Mouse (Mus musculus): Measurements from ENCODE around the gene Clec14a.

GRCm38 (mm10) chr12:58232489-58232888 lies 36.6 kb downstream of the Clec14a start:
- TF ChIP-seq CTCF (IDR thresholded peaks at IDR 0.05; ENCODE audit: low read depth) (no peak), EP300 (IDR thresholded peaks at IDR 0.05; ENCODE audit: low read depth) (no peak)

All from liver, postnatal 0 days (tissue).